Mouse (Mus musculus) ovary, postnatal 36 days (tissue): ENCODE data around the gene Wnt11.

Source experiments
- DNase-seq: peaks from one replicate; pipeline ENCODE4 v3.0.0; 2022; ENCODE audit warnings: low spot score, mixed read lengths

Gene Wnt11

DNA sequence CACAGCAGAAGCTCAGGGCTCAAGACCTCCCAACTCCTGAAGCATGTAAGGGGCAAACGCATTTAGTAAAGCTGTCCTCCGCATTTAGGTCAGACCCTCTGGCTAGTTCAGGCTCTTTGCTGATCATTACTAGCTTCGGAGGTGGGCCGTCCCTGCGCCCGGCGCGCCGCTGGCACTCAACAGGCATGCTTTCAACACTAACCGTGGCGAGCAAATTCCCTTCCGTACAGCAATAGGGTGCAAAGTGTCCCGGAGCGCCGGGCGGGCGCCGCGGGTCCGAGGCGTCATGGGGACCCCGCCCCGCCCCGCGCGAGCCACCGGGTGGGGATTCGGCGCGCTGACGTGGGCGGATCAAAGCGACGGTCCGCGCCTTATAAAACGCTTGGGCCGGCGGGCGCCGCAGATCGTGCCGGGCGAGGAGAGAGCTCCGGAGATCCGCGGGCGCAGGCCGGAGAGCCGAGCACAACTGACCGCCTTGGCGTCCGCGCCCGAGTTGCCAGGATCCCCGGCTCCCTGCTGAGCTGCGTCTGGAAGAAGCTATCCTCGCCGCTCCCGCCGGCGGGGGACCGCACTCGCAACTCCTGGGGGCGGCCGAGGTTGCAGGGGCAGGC is at the start of gene Wnt11:
TSS of gene Wnt11 (plus strand) at position 402 of the 611 bp plus-strand sequence.
- DNase-seq: peak; percentile 56

DNA sequence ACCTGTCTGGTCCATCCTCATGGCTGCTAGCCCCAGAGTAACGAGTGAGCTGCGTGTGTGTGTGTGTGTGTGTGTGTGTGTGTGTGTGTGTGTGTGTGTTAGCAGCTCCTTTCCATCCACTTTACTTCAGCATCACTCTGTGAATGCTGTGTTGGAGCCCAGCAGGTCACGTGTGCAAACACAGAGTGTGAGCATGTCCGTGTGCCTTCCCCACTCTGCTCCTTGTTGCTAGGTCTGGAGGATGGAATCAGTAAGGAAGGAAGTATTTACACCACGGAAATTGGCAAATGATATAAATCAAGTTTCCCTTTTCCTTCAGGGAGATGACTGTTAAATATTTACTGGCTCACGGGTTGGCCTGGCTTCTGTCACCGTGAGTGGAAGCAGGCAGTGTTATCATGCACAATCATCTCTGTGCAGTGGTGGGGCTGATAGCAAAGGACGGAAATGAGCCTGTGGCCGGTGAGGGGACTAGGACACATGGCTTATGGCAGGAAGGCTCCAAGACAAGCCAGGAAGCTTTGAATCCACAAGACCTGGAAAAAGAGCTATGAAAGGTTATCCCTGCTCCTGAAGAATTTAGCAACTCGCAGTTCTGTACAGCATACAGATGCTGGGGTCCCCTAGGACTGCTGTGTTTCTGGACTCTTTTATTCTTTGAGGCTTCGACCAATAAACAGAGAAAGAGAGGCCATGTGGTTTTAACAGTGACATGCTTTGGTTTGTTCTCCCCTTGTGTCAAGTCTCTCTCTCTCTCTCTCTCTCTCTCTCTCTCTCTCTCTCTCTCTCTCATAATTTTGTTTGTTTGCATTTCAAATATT is 47.9 kb upstream of the Wnt11 start:
- no peak for DNase-seq

DNA sequence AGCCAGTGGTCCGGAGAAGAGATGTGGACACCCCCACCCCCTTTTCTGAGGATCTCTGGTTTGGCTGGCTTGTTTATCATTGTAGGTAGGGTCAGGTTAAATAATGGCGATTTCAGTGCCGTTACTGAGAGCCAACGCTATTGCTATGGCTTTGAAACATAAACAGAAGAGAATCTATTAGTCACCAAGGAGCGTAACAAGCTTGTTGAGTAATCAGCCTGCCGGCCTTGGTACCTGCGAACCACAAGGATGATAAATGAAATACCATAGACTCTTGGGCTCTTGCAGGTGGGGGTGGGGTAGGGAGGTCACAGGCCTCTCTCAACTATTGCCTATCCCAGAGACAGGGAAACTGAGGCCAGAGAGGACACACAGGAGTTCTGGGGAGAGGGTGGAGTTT is 46.2 kb upstream of the Wnt11 start:
- DNase-seq: no peak

DNA sequence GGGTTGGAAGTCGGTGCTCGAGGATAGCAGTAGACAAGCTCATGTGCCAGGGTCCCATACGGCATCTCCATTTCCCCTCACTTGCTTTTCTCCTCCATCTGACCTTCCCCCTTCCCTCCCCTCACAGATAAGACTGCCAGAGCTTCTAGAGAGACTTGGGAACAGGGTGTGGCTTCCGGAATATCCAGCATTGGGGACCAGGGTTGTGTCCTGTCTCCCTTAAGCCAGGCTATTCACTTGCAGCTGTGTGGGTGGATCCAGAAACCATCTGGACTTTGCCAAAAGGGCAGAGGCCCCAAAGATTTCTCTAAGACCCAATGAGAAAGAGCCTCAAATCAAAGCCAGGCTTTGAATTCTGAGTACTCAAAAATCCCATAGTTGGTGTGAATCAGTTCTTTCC is 45.8 kb upstream of the Wnt11 start:
- DNase-seq: no peak

DNA sequence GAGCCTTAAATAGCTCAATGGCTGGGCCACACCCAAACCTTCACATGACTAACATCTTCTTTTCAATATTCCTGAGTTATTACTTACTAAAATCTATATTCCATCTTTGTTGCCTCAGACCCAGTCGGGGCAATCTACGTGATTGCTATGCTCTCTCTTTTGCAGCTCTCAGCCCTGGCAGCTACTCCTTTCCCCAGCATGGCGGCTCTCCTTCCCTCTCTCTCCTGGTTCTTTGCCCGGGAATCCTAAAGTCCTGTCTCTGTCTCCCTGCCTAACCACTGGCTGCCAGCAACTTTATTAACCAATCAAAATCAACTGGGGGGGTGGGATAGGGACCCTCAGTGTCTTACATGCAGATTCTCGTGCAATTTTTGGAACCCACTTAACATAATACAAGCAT is 43.0 kb upstream of the Wnt11 start:
- DNase-seq: no peak

DNA sequence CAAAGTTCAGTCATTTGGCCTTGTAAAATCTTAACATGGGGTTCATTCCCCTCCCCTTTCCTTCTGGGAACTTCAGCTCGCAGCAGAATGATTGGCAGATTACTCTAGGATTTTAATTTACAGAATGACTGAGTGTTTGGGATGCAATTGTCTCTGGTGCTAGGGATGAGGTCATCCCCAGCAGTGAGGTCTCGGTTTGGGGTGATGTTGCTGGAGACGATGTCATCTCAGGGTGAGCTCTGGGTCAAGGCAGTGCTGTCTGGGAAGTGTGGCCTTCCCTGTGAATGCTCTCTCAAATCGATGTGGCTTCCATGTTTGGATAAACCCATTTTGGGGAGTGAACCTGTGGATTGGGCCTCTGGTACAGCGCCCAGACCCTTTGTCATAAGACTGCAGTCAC is 41.1 kb upstream of the Wnt11 start:
- DNase-seq: no peak

DNA sequence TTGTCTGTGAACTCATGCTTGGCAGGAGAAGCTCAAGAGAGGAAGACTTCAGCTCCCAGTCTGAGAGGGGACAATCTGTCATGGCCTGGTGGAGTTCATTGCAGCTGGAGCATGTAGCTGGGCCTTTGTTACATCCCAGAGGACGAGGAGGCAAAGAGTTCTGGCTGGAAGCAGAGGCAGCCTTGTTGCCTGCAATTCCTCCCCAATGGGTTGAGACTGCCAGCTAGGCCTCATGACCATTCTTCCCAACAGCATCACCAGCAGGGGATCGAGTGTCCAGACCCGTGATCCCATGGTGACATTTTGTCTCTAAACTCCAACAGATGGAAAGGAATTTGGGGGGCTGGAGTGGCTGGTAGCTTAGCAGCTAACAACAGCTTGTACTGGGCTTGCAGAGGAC is 40.5 kb upstream of the Wnt11 start:
- DNase-seq: no peak

DNA sequence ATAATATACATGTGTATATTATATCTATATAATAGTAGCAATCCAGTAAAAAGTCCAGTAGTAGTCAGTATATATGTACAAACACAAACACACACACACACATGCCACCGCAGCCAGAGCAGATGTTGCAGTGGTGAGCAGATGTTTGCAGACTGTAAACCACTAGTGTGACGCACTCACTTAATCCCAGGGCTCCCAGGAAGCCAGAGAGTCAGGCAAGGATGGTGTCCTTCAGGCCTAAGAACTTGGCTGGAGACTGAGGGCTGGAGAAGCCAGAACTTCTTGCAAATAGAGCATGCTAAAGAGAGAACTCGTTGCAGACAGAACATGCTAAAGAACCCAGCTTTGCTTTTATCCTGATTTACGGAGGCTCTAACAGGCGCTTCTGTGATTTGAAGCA is 39.3 kb upstream of the Wnt11 start:
- no peak for DNase-seq

DNA sequence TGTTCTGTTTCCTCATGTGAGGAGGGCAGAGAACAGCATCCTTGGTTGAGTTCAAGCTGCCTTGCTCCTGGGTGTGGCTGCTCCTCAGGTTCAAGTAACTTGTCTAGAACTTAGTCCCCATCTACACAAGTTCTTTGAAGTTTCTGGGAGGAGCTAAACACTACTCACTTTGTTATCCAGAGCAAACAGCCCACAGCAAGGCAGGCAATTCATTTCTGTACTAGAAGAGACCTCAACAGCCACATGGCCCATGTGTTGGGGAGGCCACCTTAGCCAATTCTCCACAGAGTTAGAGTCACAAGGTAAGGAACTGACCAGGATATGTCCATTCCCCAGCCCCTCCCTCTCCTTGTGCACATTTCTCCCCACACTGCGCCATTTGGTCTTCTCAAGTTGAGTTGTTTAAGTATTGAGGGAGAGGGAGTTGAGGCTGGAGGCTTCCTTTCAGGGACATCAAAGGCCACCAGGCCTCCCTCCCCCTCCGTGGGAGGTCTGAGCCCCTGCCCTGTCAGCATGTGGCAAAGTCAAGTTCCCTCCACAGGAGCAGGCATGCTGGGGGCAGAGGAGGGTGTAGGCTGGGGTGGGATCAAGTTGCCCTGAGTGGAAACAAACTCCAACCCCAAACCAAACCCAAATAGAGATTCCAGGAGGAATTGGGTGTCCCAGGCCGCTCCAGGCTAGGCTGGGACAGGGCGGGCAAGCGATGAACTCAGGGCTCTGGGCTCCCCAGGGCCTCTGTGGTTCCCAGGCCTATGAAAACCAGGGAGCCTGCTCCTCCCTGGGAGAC is 37.4 kb upstream of the Wnt11 start:
- no peak for DNase-seq

DNA sequence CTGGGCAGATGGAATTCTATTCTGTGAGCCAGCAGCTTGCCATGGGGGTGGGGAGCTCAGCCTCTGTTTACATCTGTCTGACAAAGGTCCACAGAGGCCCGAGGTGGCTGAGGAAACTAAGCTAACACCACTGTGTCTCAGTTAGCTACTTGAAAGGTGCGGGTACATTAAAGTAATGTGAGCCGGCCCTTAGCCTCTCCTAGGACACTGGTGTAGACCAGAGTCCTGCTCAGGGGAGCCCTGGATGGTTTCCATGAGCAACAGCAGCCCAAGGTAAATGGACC is 36.8 kb upstream of the Wnt11 start:
- no peak for DNase-seq

DNA sequence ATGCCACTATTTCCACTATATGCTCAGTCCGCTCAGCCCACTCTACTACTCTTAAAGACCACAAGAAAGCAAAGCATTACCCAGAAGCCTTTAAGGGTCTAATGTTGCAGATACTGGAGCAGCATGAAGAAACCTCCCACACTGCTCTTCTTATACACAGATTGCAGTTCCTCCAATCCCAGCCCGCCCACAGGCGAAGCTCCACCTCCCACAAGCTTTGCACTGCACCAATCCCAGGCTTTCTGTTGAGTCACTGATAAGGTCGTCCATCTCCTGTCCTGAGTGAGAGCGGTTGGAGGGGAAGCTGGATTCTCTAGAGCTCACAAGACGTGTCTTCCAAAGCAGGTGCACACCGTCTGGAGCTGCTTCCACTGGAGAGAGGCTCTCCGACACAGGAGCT is 34.5 kb upstream of the Wnt11 start:
- DNase-seq: no peak

DNA sequence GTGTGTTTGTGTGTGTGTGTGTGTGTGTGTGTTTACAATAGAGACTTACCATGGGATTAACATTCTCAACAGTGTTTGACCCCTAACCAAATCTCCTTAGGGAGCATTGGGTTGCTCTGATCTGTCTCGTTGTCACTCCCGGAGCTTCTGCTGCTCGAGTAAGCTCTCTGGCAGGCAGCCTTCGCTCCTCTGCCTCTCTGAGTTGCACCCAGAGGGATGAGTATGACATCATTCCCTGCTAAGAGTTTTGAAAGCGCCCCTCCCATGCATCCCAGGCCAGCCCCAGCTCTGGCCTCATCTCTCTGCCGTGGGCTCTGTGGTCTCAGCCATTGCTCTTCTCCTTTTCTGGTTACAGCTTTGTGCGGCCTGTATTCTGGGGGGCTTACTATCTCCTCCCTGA is 33.8 kb upstream of the Wnt11 start:
- DNase-seq: no peak

DNA sequence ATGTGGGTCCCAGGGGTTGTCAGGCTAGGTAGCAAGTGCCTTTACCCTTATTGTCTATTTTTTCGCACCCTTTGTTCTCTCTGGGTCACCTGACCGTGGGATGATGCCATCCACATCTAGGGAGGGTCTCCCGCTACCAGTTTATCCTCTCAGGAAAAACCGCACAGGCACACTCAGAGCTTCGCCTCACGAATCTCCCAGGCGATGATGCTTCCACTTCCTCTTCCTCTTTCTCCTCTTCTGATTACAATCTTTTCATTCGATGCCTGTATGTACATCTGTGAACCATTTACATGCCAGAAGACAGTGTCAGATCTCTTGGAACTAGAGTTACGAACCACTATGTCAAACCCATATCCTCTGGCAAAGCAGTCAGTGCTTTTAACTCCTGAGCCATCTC is 31.7 kb upstream of the Wnt11 start:
- no peak for DNase-seq

DNA sequence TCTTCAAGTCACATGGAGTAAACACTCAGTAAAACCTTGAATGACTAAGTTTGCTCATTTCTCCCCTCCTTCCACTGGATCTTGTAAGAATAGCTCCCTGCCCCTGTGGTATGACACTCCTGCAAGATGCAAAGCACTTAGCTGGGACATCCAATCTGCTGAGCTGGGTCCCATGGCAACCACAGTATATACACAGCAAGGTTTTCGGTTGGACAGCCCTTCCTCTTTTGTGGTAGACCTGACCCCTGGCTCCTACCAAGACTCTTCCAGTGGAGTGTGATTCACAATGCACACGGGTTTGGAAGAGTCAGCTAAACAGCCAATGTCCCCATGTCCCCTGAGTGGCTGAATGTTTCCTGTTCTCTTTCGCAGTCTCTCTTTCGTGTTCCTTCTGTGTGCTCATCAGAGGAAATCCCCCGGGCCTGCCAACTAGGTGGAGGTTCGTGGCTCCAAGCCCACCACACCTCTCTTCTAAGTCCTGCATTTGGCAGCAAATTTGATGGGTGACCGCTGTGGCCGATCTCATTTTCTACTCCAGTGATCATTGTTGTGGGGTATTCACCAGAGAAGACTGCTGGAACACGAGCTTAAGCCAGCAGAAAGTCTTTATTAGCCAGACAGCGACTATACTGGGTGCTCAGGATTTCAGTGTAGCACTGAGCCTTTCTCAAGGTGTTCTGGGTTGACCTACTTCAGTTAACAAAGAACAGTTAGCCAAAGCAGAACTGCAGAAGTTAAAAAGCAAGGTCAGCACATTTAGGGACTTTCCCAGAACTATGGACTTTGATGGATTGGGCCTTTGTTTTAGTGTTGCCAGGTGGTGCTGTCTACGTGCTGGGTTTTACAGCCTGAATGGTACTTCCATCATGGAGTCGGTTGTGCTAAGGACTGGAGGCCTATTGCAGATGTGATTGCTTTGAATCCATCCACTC is 29.8 kb upstream of the Wnt11 start:
- DNase-seq: no peak

DNA sequence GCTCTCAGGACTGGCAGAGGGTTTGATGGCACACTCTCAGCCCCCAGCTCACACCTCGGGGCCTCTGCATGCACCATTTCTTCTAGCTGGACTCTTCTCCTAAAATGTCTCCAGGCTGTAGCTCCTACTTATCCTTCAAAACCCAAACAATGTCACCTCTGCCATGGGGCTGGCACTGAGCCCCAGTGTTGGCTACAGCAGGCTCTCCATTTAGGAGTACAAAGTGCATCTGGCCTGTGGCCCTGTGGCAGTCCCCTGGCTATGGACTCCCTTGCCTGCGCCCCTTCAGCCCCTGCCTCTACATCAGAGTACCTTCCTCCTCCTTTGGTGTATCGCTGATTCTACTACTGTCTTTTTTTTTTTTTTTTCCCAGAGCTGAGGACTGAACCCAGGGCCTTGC is 28.0 kb upstream of the Wnt11 start:
- no peak for DNase-seq

DNA sequence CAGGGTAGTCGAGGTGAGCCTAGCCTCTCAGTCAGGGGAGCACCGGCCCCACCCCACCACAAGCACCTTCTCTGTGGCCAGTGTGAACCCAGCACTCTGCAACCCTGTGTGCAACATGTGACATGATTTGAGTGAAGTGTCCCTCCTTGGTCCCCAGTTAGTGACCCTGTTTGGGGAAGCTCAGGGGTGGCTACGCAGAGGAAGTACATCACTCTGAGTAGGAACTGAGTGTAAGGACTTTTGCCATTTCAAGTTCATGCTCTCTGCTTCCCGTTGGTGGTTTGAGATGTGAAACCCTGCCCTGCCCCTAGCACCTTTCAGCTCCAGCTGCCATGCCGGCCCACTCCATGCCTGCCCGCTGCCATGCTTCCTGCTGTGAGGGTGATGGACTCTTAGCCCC is 25.5 kb upstream of the Wnt11 start:
- DNase-seq: no peak

DNA sequence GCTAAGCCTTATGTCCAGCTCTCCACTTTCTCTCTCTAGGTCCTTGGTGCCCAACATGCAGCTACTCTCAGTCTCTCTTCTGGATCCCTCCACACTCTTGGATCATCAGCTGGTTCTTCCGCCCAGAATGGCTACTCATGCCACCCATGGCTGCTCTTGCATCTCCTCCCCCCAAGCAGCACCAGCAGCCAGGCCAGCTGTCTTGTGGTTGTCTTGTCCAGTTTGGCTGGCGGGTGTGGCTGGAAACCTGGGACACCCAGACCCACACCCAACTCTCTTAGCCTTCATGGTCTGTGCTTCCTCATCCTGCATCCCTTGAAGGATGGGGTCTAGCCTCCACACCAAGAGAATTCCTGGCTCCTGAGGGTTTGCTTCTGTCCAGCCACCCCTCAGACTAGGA is 24.3 kb upstream of the Wnt11 start:
- DNase-seq: no peak

DNA sequence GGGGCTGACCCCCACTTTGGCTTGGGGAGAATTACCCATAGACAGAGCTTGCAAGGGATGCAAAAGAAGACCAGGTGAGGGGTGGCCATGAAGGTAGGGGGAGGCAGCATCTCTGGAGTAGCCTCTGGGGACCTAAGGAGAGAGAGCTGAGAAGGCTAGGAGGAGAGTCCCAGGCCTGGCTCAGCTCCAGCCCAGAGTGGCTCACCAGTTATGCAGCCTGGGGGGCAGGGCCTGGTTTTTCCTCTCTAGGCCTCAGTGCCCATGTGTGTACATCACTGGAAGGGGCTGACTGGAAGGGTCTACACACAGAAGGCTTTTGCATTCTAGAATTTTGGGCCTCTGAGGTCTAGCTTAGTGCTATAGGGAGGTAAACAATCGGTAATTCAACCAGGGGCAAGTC is 14.4 kb upstream of the Wnt11 start:
- no peak for DNase-seq

DNA sequence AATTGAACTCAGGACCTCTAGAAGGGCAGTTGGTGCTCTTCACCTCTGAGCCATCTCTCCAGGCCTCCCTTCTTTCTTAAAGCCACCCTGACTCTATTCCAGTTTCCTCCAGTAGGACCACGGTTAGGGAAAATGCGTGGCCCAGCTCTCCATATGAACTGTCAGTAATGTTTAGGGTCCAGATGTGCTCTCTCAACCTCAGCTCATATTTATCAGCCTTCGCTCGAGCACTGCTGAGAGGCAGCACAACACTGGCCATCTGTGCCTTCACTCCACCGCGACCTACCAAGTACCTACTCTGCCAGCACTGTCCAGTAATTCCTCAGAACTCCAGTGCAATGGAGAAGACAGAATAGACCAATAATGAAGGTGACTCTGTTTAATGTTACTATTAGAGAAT is 12.0 kb upstream of the Wnt11 start:
- DNase-seq: no peak

DNA sequence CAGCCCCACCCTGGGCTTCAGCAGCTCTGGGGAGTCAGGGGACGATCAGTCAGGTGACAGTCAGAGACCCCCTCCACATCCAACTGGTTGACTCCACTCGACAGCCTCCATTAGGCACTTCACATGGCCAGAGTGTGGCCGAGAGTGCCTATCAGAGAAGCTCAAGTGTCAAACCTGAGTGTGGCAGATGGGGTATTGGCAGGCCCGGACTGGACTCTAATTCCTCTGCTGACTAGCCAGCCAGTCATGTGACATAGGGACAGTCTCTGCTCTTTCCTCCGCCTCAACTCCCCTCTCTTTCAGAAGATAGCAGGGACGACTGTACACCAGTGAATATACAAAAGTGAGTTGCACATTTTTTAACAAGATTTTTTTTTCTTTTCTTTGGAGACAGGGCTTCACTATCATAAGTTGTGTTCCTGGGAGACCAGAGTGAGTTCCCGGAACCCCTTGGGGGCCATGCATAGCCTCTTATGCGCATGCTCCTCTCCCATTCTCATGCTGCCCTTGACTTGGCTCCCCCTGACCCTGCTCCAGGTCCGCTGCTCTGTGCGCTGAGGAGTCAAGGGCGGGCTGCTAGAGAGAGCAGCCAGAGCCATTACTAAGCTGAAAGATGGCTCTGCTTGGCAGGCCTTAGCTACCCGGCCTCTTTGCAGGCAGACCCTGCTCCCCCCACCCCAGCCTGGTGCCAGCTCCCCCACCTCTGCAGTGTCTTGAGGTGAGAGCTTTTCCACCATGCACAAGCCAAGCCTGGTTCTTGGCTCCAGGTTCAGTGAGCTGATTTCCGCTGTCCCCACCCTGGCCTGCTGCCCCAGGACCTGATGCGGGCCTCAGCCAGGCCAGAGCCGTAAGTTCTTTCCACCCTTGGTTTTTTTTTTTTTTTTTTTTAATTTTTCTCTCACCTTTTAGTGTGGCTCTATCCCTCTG is 10.8 kb upstream of the Wnt11 start:
- no peak for DNase-seq

DNA sequence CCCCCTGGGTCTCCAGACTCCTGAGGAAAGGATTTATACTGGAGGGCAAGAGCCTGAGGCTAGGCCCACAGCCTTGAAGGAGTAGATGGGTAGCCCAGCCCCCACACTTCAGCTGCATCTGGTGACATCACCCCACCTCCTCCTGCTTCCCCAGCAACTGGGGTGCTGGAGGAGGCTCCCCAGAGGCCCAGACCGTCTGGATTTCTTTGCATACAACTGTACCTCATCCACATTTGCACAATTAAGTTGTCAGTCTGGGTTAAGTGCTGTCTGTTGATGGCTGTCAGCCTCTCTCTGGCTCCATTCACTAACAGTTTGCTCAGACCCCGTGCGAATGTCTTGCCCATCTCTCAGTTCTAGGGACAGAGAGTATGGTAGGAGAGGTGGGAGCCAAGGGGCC is 6.9 kb upstream of the Wnt11 start:
- DNase-seq: no peak
